8 mouse cellular contexts compared by ENCODE assay signal in the genomic region with DNA sequence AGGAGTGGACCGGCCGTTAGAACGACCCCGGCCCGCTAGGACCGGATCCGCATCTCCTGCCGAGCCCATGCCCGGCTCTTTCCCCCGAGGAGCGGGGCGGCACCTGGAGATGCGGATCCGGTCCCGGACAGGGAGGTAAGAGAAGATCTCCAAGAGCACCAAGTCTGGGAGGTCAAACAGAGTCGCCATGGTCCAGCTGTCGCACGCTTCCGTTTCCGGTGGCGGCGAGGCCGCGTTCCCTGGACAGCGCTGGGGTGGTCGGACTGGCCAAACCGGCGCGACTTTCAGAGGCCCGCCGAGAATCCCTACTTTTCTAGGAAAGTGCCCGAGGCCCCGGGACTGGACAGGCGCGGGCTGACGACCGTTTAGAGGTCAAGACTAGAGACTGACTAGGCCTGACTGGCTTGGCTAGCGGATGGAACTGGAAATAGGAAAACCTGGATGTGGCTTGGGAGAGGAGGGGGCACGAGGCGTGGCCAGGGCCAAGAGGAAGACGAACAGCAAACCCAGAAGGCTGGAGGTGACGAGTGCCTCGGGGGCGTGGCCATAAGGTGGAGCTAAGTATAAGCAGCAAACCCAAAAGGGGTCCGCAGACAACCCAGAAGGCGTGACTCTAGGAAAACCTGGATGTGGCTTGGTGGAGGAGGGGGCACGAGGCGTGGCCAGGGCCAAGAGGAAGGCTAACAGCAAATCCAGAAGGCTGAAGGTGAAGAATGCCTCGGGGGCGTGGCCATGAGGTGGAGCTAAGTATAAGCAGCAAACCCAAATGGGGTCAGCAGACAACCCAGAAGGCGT. TPM values are rescaled to one million over a fixed set of nuclear protein-coding genes. Genes with fewer than 3 reads are reported as not detected.
DNase-seq lines count a peak whose midpoint lies in the region; ATAC-seq and TF ChIP-seq lines count a peak whose summit lies in the region.

A gene (plus strand): TSS at position 778 of the 795 bp plus-strand sequence.

- under 1% methylated on average over 51 of the region's 51 CpGs for WGBS in heart, embryonic 16.5 days
- under 1% methylated on average over 51 of the region's 51 CpGs for WGBS in lung, embryonic 15.5 days
- WGBS in olfactory bulb, adult 2 months, result under 1% methylated on average over 51 of the region's 51 CpGs

- H3K4me2 ChIP-seq in heart, embryonic 16.5 days (ENCODE audit: low read depth, low read length), result peak within 1 kb of the TSS; percentile 99
- H3K4me2 ChIP-seq in lung, embryonic 15.5 days, result peak within 1 kb of the TSS; percentile 95

- no peaks in the 10 kb centered on the region for H3K27me3 ChIP-seq in erythroblast, embryonic 14.5 days (ENCODE audit: control insufficient read depth)
- H3K27me3 ChIP-seq in heart, embryonic 16.5 days (ENCODE audit: control insufficient read depth, insufficient read depth, low read length), result no peaks in the 10 kb centered on the region
- H3K27me3 ChIP-seq in lung, embryonic 15.5 days, result no peaks in the 10 kb centered on the region

- peak; percentile 99 for DNase-seq in ES-E14 (ENCODE audit: low read depth, low spot score)
- DNase-seq in adrenal gland, postnatal 14 days, result peak; percentile 92
- DNase-seq in kidney, postnatal 14 days, result peak; percentile 94
- DNase-seq in urinary bladder, postnatal 25 days (ENCODE audit: low spot score), result peak; percentile 52

- H3K9me3 ChIP-seq in ES-E14 (ENCODE audit: control insufficient read depth, insufficient read depth, low read depth, low read length), result no peaks in the 10 kb centered on the region
- no peaks in the 10 kb centered on the region for H3K9me3 ChIP-seq in erythroblast, embryonic 14.5 days (ENCODE audit: control insufficient read depth, low read length)
- H3K9me3 ChIP-seq in heart, embryonic 16.5 days (replicated peaks; ENCODE audit: control insufficient read depth, low read length), result no peaks in the 10 kb centered on the region
- H3K9me3 ChIP-seq in lung, embryonic 15.5 days, result no peaks in the 10 kb centered on the region

- peak within 1 kb of the TSS; percentile 85 to 98 for H3K4me3 ChIP-seq in ES-E14 (ENCODE audit: insufficient read depth in 1 of 2, low read depth in 1 of 2, low read length in 2 of 2, poor library complexity in 1 of 2, severe bottlenecking in 1 of 2)
- peak within 1 kb of the TSS; percentile 99 for H3K4me3 ChIP-seq in erythroblast, embryonic 14.5 days (replicated peaks)
- H3K4me3 ChIP-seq in heart, embryonic 16.5 days (ENCODE audit: low read length), result peak within 1 kb of the TSS; percentile 86
- peak within 1 kb of the TSS; percentile 63 for H3K4me3 ChIP-seq in lung, embryonic 15.5 days
- H3K4me3 ChIP-seq in olfactory bulb, adult 2 months (ENCODE audit: insufficient read depth, low read depth, low read length), result peak within 1 kb of the TSS; percentile 80

- H3K36me3 ChIP-seq in ES-E14 (ENCODE audit: control insufficient read depth, insufficient read depth, low read length, poor library complexity, severe bottlenecking), result peaks cover 2% of the 10 kb centered on the region; the same call in 1 of the 2 replicates
- peaks cover 34% of the 10 kb centered on the region for H3K36me3 ChIP-seq in erythroblast, embryonic 14.5 days (ENCODE audit: control insufficient read depth)
- peaks cover 12% of the 10 kb centered on the region for H3K36me3 ChIP-seq in heart, embryonic 16.5 days (ENCODE audit: control insufficient read depth, insufficient read depth)
- peaks cover 33% of the 10 kb centered on the region; the same call in 1 of the 2 replicates for H3K36me3 ChIP-seq in lung, embryonic 15.5 days

- in situ Hi-C loops in ES-E14 (cut with MboI; ENCODE audit: low sequenced_read_pairs in 2 of 2, unreplicated experiment in 2 of 2), result loop anchor here in 1 of 2 experiments (25.0 kb wide), 1 partner anchor 180 kb away; a partner anchor contains a TSS

- peak within 1 kb of the TSS; percentile 69 for H3K27ac ChIP-seq in ES-E14 (ENCODE audit: insufficient read depth, low read depth, low read length, poor library complexity, severe bottlenecking)
- peak within 1 kb of the TSS; percentile 97 for H3K27ac ChIP-seq in heart, embryonic 16.5 days (ENCODE audit: low read length)
- peak within 1 kb of the TSS; percentile 98 for H3K27ac ChIP-seq in lung, embryonic 15.5 days
- no peak within 1 kb of the TSS for H3K27ac ChIP-seq in olfactory bulb, adult 2 months (ENCODE audit: insufficient read depth, low read depth, low read length)

- ATAC-seq in heart, embryonic 16.5 days (replicated peaks; ENCODE audit: extremely low read depth, insufficient read depth, low FRiP score), result peak; percentile 92
- peak; percentile 96 for ATAC-seq in lung, embryonic 15.5 days (ENCODE audit: borderline replicate concordance, extremely low read depth, low FRiP score, low TSS enrichment)

- peak within 1 kb of the TSS; percentile 68 for H3K9ac ChIP-seq in ES-E14 (ENCODE audit: insufficient read depth, low read depth, low read length, poor library complexity, severe bottlenecking)
- peak within 1 kb of the TSS; percentile 94 for H3K9ac ChIP-seq in heart, embryonic 16.5 days (ENCODE audit: low read length)
- peak within 1 kb of the TSS; percentile 79 for H3K9ac ChIP-seq in lung, embryonic 15.5 days

- no peak for TF ChIP-seq CTCF in olfactory bulb, adult 2 months (IDR thresholded peaks at IDR 0.05; ENCODE audit: insufficient read depth, low read depth, low read length)

- TF ChIP-seq POLR2A in olfactory bulb, adult 2 months (IDR thresholded peaks at IDR 0.05; ENCODE audit: insufficient read depth, low read depth, low read length), result no peak

- H3K4me1 ChIP-seq in ES-E14 (ENCODE audit: control insufficient read depth in 2 of 2, insufficient read depth in 2 of 2, low read length in 2 of 2, poor library complexity in 1 of 2), result peaks cover 3 to 13% of the 10 kb centered on the region in 2 experiments; a peak in 1 of 4 replicates
- peaks cover 56% of the 10 kb centered on the region for H3K4me1 ChIP-seq in erythroblast, embryonic 14.5 days (ENCODE audit: control insufficient read depth)
- H3K4me1 ChIP-seq in heart, embryonic 16.5 days (ENCODE audit: control insufficient read depth, insufficient read depth, low read length), result peaks cover 20% of the 10 kb centered on the region
- H3K4me1 ChIP-seq in lung, embryonic 15.5 days, result peaks cover 31% of the 10 kb centered on the region
- H3K4me1 ChIP-seq in olfactory bulb, adult 2 months (ENCODE audit: control insufficient read depth, insufficient read depth, low read length), result peaks cover 17% of the 10 kb centered on the region

TF ChIP-seq in ES-E14, 5 proteins besides CTCF, POLR2A, EP300 and RAD21:
- TF ChIP-seq ZC3H11A (IDR thresholded peaks at IDR 0.05; ENCODE audit: borderline replicate concordance, low read depth, low read length) (no peak), ZNF384 (IDR thresholded peaks at IDR 0.05; ENCODE audit: low read depth, low read length) (no peak), MAFK (IDR thresholded peaks at IDR 0.05; ENCODE audit: insufficient read depth, low read depth, low read length) (no peak), CHD2 (IDR thresholded peaks at IDR 0.05; ENCODE audit: low read depth, low read length) (no peak), HCFC1 (IDR thresholded peaks at IDR 0.05; ENCODE audit: borderline replicate concordance, insufficient read depth, low read length) (no peak)

RNA-seq across cellular contexts. Expression of the gene that starts here (rescaled TPM):
- total RNA-seq in ES-E14 (2012; rRNA removed), result 185 and 224 TPM in 2 replicates
- total RNA-seq in adrenal gland, postnatal 14 days (2021), result 308 TPM in 2 replicates
- polyA plus RNA-seq in erythroblast, embryonic 14.5 days (2012), result 2.7 and 3.2 TPM in 2 replicates
- polyA plus RNA-seq in heart, embryonic 16.5 days (2015; fragmentation: Nextera tagmentation; extraction: Ambion mirVana), result 281 and 320 TPM in 2 replicates
- 369 and 383 TPM in 2 replicates for polyA plus RNA-seq in lung, embryonic 15.5 days (2015; fragmentation: Nextera tagmentation; extraction: Ambion mirVana)
- polyA plus RNA-seq in olfactory bulb, adult 2 months (2012; ENCODE audit: insufficient read depth, insufficient read length, low replicate concordance, missing spikeins), result 162 TPM in 1 of 2 replicates, not detected in the other
